Mouse (Mus musculus) forebrain, embryonic 16.5 days (tissue): ENCODE data around the gene Six5. TPM values are rescaled to one million over a fixed set of nuclear protein-coding genes. Genes with fewer than 3 reads are reported as not detected.
A peak's percentile ranks its signal among the peaks of the same experiment; 100 is the strongest.

Experiments
- ATAC-seq: fragments of 200-750 bp; cut with Nextera tagmentation; 2 replicates; pipeline ENCODE4 v1.8.0; 2017; ENCODE audit warnings: mild to moderate bottlenecking, moderate library complexity
- H3K27ac ChIP-seq: fragments of 300-500 bp; sonication (generic); 2 replicates; pipeline ENCODE4 v1.5.1; 2014; ENCODE audit warnings: low read length, control low read depth
- H3K27me3 ChIP-seq: fragments of 300-500 bp; sonication (generic); replicated peaks from 2 replicates; pipeline ENCODE4 v1.6.1; 2014; ENCODE audit warnings: low read length; ENCODE audit not compliant: control insufficient read depth, insufficient read depth
- H3K36me3 ChIP-seq: fragments of 300-500 bp; sonication (generic); 2 replicates; pipeline ENCODE4 v1.6.1; 2014; ENCODE audit not compliant: control insufficient read depth, insufficient read depth
- H3K4me1 ChIP-seq: fragments of 300-500 bp; sonication (generic); replicated peaks from 2 replicates; pipeline ENCODE4 v1.6.1; 2014; ENCODE audit warnings: low read length; ENCODE audit not compliant: control insufficient read depth, insufficient read depth
- H3K4me2 ChIP-seq: fragments of 300-500 bp; sonication (generic); 2 replicates; pipeline ENCODE4 v1.6.1; 2014; ENCODE audit warnings: mild to moderate bottlenecking, low read length, control low read depth
- H3K4me3 ChIP-seq: fragments of 300-500 bp; sonication (generic); replicated peaks from 2 replicates; pipeline ENCODE4 v1.5.1; 2014; ENCODE audit warnings: mild to moderate bottlenecking, low read length, control low read depth
- H3K9ac ChIP-seq: fragments of 300-500 bp; sonication (generic); replicated peaks from 2 replicates; pipeline ENCODE4 v1.6.1; 2014; ENCODE audit warnings: low read depth, low read length, control low read depth
- H3K9me3 ChIP-seq: fragments of 300-500 bp; sonication (generic); 2 replicates; pipeline ENCODE4 v1.6.1; 2016; ENCODE audit warnings: low read length; ENCODE audit not compliant: control insufficient read depth
- WGBS: fragments of 180-500 bp; shearing (Covaris S2); extraction: QIAGEN DNeasy Blood & Tissue Kit; methylation state at CpG from one replicate; pipeline ENCODE4 v1.1.7; 2014; 5-methylcytosine and 5-hydroxymethylcytosine counted together
- polyA plus RNA-seq: library from polyadenylated mRNA; unstranded; fragments of >200 nt; fragmentation: Nextera tagmentation; extraction: Ambion mirVana; gene quantifications from 2 replicates; pipeline ENCODE4 v1.2.1, GENCODE M21; 2015

Six5 gene
- polyA plus RNA-seq, result 1.7 and 2.1 TPM in 2 replicates

DNA sequence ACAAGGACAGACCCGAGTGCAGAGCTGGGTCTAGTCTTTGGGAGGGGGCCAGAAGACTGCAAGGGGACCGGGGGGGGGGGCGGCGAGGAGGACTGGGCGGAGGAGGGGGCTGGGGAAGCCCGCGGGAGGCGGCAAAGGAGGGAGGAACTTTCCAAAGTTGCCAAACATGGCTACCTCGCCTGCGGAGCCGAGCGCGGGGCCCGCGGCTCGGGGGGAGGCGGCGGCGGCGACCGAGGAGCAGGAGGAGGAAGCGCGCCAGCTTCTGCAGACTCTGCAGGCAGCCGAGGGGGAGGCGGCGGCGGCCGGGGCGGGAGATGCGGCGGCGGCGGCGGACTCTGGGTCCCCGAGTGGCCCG lies at the start of gene Six5:
Six5 (plus strand) TSS at position 124 of the 355 bp plus-strand sequence.
- peak within 1 kb of the TSS; percentile 67 for H3K27ac ChIP-seq
- 0 out of 2 replicates have a peak, but pooled peaks cover 5% of the 10 kb centered on the region for H3K36me3 ChIP-seq
- H3K4me1 ChIP-seq, result peaks cover 47% of the 10 kb centered on the region
- no peaks in the 10 kb centered on the region for H3K9me3 ChIP-seq
- peak within 1 kb of the TSS; percentile 63 for H3K9ac ChIP-seq
- no peaks in the 10 kb centered on the region for H3K27me3 ChIP-seq
- WGBS, result 2% methylated on average over 25 of the region's 36 CpGs
- peak within 1 kb of the TSS; percentile 95 for H3K4me2 ChIP-seq
- H3K4me3 ChIP-seq, result peak within 1 kb of the TSS; percentile 57
- ATAC-seq, result no peak

DNA sequence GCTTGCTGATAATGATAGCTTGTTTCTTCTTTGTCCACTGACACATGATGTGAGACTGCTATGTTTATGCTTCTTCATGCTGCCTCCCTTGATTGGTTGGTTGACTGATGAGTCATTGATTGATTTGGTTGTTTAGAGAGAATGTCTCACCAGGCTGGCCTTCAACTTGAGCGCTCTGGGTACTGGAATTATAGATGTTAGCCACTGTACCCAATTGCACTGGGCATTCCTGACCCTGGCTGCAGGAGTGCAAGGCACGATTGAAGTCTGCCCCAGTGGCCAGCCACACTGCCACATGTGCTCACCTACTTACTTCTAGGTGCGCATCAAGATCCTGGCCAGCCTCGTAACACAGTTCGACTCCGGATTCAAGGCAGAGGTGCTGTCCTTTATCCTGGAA lies 49.8 kb upstream of the Six5 start:
- Histone ChIP-seq H3K9me3 (no peaks in the 10 kb centered on the region), H3K4me3 (no peak overlapping the region), H3K27ac (no peak overlapping the region), H3K4me2 (no peak overlapping the region), H3K4me1 (no peaks in the 10 kb centered on the region), H3K27me3 (no peaks in the 10 kb centered on the region), H3K9ac (no peak overlapping the region), H3K36me3 (peaks cover 65% of the 10 kb centered on the region)
- ATAC-seq, result no peak
- 96% methylated on average over 6 of the region's 6 CpGs for WGBS

DNA sequence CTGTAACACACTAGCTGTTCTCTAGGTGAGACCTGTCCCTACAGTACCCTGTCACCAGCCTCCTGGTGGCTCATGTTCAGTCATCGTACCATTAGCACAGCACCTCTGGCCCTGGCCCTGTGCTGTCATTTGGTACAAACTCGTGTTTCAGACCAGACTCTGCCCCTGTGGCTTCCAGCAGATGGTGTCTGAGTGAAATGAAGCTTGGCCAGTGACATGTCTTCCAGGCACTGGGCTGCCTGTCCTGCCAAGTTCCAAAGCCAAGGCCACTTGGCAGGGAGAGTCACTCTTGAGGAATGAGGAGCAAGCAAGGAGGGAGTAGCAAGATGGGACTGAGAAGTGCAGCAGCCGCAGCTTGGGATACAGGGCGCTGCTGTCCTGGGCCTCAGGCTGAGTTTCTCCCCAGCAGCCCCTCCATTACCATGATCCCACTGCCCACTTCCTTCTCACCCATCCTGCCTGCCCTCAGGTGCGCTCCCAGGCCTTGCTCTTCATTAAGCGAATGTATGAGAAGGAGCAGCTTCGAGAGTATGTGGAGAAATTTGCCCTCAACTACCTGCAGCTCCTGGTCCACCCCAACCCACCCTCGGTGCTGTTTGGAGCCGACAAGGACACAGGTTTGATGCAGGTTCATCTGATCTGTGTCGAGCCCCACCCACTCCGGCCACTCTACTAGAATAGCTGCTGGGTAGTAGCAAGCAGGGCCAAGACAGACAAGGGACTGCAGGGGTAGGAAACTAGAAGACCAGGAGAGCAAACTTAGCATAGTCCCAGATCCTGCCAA lies 47.9 kb upstream of the Six5 start:
- WGBS, result 96% methylated on average over 11 of the region's 11 CpGs

DNA sequence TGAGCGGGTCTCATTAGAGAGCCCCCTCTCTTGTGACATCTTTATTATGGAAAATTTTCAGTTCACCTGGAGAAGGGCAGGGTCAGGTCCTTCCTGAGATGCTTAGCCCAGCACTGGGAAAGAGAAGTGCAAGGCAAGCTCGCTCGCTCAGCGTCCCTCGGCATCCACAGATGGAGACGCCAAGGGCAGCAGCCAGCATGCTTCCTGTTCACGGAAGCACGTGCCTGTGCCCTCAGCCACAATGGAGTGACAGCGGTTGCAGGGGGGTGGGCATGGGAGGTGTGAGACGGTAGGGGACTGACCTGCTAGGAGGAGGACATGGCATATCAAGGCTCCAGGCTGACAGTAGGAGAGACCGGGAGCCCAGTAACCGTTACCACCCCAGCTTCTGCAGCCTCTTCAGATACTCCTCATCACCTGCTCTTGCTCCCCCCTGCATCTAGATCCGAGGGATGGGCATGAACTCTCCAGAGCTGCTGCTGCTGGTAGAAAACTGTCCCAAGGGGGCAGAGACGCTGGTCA lies 46.3 kb upstream of the Six5 start:
- no peaks in the 10 kb centered on the region for H3K27me3 ChIP-seq
- H3K4me3 ChIP-seq, result no peak overlapping the region
- no peak overlapping the region for H3K4me2 ChIP-seq
- no peak overlapping the region for H3K27ac ChIP-seq
- no peak for ATAC-seq
- no peaks in the 10 kb centered on the region for H3K4me1 ChIP-seq
- H3K9me3 ChIP-seq, result no peaks in the 10 kb centered on the region
- no peak overlapping the region for H3K9ac ChIP-seq
- H3K36me3 ChIP-seq, result peaks cover 51% of the 10 kb centered on the region
- 89% methylated on average over 14 of the region's 14 CpGs for WGBS

More for the DNA sequence above, 47.9 kb upstream of the Six5 start:
- Histone ChIP-seq H3K4me3 (no peak overlapping the region), H3K9me3 (no peaks in the 10 kb centered on the region), H3K9ac (no peak overlapping the region), H3K4me1 (no peaks in the 10 kb centered on the region), H3K36me3 (peaks cover 67% of the 10 kb centered on the region), H3K4me2 (no peak overlapping the region), H3K27ac (no peak overlapping the region), H3K27me3 (no peaks in the 10 kb centered on the region)
- ATAC-seq, result no peak

DNA sequence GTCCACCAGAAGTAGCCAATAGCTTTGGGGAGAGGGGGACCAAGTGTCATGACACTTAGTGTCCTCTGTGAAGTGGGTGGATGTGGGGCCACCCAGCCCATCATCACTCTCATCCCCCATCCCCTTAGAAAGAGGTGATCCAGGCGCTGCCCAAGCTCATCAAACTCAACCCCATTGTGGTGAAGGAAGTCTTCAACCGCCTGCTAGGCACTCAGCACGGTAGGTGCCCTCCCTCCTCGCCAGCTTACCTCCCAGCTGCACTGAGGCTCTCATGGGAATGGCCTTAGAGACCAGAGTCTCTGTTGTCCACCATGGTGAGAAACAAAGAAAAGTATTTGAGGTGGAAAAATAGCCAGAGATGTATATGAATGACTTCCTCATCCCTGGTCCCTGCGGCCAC lies 45.1 kb upstream of the Six5 start:
- Histone ChIP-seq H3K4me1 (peaks cover 4% of the 10 kb centered on the region), H3K9ac (no peak overlapping the region), H3K9me3 (no peaks in the 10 kb centered on the region), H3K36me3 (peaks cover 46% of the 10 kb centered on the region), H3K27ac (no peak overlapping the region), H3K4me2 (no peak overlapping the region), H3K27me3 (no peaks in the 10 kb centered on the region), H3K4me3 (no peak overlapping the region)
- WGBS, result 94% methylated on average over 5 of the region's 5 CpGs
- no peak for ATAC-seq

DNA sequence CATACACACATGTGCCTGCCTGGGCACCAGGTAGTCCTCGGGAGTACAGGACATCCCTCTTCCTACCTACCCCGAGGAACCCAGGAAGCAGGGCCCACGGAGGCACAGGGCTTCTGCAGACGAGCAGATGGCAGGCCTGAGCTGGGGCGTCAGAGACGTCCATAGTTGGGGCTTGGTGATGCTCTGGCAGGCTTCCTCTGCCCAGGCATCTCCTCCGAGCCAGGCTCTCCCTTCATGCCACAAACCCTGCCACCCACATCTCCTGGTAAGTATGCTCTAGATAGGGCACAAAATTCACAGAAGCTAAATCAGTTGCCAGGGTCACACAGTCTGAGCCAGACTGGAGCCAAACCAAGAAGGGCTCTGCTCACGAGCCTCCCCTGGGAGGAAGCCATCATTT lies 44.2 kb upstream of the Six5 start:
- Histone ChIP-seq H3K9me3 (no peaks in the 10 kb centered on the region), H3K4me2 (no peak overlapping the region), H3K4me3 (no peak overlapping the region), H3K4me1 (peaks cover 10% of the 10 kb centered on the region), H3K27ac (no peak overlapping the region), H3K27me3 (no peaks in the 10 kb centered on the region), H3K36me3 (peaks cover 37% of the 10 kb centered on the region), H3K9ac (no peak overlapping the region)
- no peak for ATAC-seq
- 85% methylated on average over 8 of the region's 8 CpGs for WGBS

DNA sequence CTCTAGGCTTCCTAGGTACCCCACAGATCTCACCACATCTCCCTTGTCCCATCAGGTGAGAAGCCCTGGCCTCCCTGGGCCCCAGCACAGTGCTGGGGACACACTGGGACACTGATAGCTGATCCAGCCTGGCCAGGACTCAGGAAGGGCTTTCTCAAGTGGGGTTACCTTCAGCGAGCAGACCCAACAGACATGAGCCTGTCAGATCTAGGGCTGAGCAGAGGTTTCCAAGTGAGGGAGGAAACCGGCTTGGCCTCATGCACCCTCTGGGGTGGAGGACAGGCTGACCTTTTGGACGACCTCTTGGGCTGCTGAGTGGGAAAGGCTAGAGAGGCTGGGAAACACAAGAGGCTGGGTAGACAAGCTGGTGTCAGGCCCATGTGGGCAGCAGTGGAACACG lies 43.2 kb upstream of the Six5 start:
- 74% methylated on average over 4 of the region's 4 CpGs for WGBS
- peaks cover 33% of the 10 kb centered on the region for H3K36me3 ChIP-seq
- no peak overlapping the region for H3K4me3 ChIP-seq
- H3K9ac ChIP-seq, result no peak overlapping the region
- H3K4me1 ChIP-seq, result peaks cover 10% of the 10 kb centered on the region
- no peaks in the 10 kb centered on the region for H3K9me3 ChIP-seq
- H3K4me2 ChIP-seq, result no peak overlapping the region
- no peak for ATAC-seq
- no peak overlapping the region for H3K27ac ChIP-seq
- no peaks in the 10 kb centered on the region for H3K27me3 ChIP-seq

DNA sequence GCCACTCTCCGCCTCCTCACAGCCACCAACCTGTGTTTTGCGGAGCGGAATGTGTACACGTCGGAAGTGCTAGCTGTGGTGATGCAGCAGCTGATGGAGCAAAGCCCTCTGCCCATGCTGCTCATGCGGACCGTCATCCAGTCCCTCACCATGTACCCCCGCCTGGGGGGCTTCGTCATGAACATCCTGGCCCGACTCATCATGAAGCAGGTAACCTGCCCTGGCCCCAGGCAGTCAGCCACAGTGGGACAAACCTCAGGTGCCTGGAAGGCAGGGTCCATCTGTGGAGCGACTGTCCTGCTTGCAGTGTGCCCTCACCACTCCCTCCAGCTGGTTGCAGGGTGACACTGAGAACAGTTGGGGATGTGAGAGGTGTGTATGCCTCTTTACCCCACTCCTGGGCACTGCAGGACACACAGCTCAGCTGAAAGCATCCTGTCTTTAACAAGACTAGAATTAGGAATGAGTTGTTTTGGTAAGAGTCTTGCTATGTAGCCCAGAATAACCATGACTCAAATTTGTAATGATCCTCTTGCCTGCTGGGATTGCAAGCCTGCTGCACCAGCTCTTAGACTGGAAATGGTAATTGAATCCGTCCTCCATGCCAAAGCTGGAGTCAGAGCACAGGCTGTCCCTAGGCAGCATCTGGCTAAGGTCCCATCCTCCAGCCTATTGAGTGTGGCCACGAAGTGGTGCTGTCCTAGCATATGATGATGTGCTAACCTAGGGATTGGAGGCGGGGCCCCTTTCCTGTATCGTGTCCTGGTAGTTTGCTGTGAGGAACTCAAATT lies 41.9 kb upstream of the Six5 start:
- Histone ChIP-seq H3K27ac (no peak overlapping the region), H3K9ac (no peak overlapping the region), H3K36me3 (peaks cover 25% of the 10 kb centered on the region), H3K4me2 (no peak overlapping the region), H3K4me1 (peaks cover 10% of the 10 kb centered on the region), H3K27me3 (no peaks in the 10 kb centered on the region), H3K4me3 (no peak overlapping the region), H3K9me3 (no peaks in the 10 kb centered on the region)
- 90% methylated on average over 15 of the region's 15 CpGs for WGBS
- ATAC-seq, result no peak

DNA sequence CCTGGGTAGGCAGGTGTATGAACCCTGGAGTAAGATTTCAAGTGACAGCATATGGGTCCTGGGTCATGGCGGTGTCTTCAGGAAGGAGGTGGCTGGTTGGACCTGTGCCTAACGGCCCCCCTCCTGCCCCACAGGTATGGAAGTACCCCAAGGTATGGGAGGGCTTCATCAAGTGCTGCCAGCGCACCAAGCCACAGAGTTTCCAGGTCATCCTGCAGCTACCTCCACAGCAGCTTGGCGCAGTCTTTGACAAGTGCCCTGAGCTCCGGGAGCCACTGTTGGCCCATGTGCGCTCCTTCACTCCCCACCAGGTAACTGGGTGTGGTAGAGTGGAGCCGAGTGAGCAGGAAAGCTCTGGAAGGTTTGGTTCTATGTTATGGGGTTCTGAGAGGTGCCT lies 41.3 kb upstream of the Six5 start:
- H3K36me3 ChIP-seq, result peaks cover 24% of the 10 kb centered on the region
- no peak for ATAC-seq
- no peak overlapping the region for H3K9ac ChIP-seq
- 90% methylated on average over 7 of the region's 7 CpGs for WGBS
- H3K27me3 ChIP-seq, result no peaks in the 10 kb centered on the region
- H3K4me3 ChIP-seq, result no peak overlapping the region
- H3K9me3 ChIP-seq, result no peaks in the 10 kb centered on the region
- H3K27ac ChIP-seq, result no peak overlapping the region
- peaks cover 10% of the 10 kb centered on the region for H3K4me1 ChIP-seq
- H3K4me2 ChIP-seq, result no peak overlapping the region
